Mouse (Mus musculus): ENCODE measurements around the gene Tcl1b4. TPM values are rescaled to one million over a fixed set of nuclear protein-coding genes. Genes with fewer than 3 reads are reported as not detected.

Gene Tcl1b4
- polyA plus RNA-seq, 1 experiment from 2014 or later, result not detected

- no peak for DNase-seq (ENCODE audit: low spot score)
These were observed 47.0 kb downstream of the Tcl1b4 start for GRCm38 (mm10) chr12:105248763-105249233.

DNA sequence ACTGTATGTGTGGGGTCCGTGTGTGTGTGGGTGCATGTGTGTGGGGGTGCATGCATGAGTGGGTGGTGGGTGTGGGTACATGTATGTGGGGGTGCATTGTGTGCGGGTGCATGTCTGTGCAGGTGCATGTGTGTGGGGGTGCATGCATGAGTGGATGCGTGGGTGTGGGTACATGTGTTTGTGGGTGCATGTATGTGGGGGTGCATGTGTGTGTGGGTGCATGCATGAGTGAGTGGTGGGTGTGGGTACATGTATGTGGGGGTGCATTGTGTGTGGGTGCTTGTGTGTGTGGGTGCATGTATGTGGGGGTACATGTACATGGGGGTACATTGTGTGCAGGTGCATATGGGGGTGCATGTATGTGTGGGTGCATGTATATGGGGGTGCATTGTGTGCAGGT lies 52.0 kb downstream of the Tcl1b4 start:
- no peak for DNase-seq (ENCODE audit: low spot score)

Other genes with a start within 250 kb of the Tcl1b4 start
- gene Syne3, start 192.1 kb upstream of the Tcl1b4 start, polyA plus RNA-seq (2015; fragmentation: Nextera tagmentation; extraction: Ambion mirVana), result 6.2 and 7.8 TPM in 2 replicates
- 153 and 160 TPM in 2 replicates for gene Glrx5, start 169.3 kb upstream of the Tcl1b4 start, polyA plus RNA-seq (2015; fragmentation: Nextera tagmentation; extraction: Ambion mirVana)
- gene Tcl1b2, start 55.9 kb upstream of the Tcl1b4 start, polyA plus RNA-seq (2015; fragmentation: Nextera tagmentation; extraction: Ambion mirVana), result not detected in 2 replicates
- not detected in 2 replicates for gene Tcl1b1, start 42.3 kb upstream of the Tcl1b4 start, polyA plus RNA-seq (2015; fragmentation: Nextera tagmentation; extraction: Ambion mirVana)
- gene Tcl1b5, start 25.6 kb upstream of the Tcl1b4 start, polyA plus RNA-seq (2015; fragmentation: Nextera tagmentation; extraction: Ambion mirVana), result not detected in 2 replicates
- not detected in 2 replicates for gene Tcl1b3, start 10.9 kb upstream of the Tcl1b4 start, polyA plus RNA-seq (2015; fragmentation: Nextera tagmentation; extraction: Ambion mirVana)
- gene Tcl1, start 20.8 kb downstream of the Tcl1b4 start, polyA plus RNA-seq (2015; fragmentation: Nextera tagmentation; extraction: Ambion mirVana), result not detected in 2 replicates
- gene Tunar, start 131.9 kb downstream of the Tcl1b4 start, polyA plus RNA-seq (2015; fragmentation: Nextera tagmentation; extraction: Ambion mirVana), result 0.08 TPM in 1 of 2 replicates, not detected in the other